In the genomic region with DNA sequence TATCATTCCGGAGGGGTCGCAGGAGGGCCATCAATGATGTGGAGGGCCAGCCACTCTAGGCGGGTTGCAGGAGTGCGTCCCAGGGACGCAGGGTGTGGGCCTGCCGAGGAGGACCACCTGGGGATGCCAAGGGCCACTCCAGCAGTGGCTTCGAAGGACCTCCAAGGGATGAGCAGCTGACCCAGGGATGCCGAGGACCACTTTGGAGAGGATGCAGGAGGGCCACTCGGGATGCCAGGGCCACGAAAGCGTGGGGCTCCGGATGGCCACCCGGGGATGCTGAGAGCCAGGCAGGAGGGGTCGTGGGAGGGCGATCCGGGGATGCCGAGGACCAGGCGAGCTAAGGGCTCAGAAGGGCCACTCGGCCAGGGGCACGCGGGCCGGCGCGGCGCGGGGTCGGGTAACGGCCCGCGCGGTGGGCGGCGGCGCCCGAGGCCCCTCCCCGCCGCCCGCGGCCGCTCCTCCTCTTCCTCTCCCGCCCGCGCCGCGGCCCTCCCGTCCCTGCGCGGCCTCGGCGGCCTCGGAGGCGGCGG, we compare ENCODE assay signal across 8 mouse cellular contexts. TPM values are rescaled to one million over a fixed set of nuclear protein-coding genes. Genes with fewer than 3 reads are reported as not detected.
DNase-seq lines count a peak whose midpoint lies in the region; ATAC-seq and TF ChIP-seq lines count a peak whose summit lies in the region.

A gene (plus strand): TSS at position 530 of the 533 bp plus-strand sequence.

- no peak for TF ChIP-seq CTCF in E14TG2a.4 (conservative IDR thresholded peaks at IDR 0.05; ENCODE audit: low read length)

- H3K36me3 ChIP-seq in E14TG2a.4 (ENCODE audit: insufficient read depth, low read length) = peaks cover 25% of the 10 kb centered on the region
- H3K36me3 ChIP-seq in embryonic facial prominence, embryonic 14.5 days (ENCODE audit: control insufficient read depth, insufficient read depth, low read length) = peaks cover under 1% of the 10 kb centered on the region; the same call in 1 of the 2 replicates
- no peaks in the 10 kb centered on the region for H3K36me3 ChIP-seq in heart, embryonic 11.5 days (ENCODE audit: control insufficient read depth, insufficient read depth, low read length)
- no peaks in the 10 kb centered on the region for H3K36me3 ChIP-seq in kidney, embryonic 16.5 days (ENCODE audit: insufficient read depth, low read length)
- no peaks in the 10 kb centered on the region; the same call in 1 of the 2 replicates for H3K36me3 ChIP-seq in liver, embryonic 15.5 days (replicated peaks)
- H3K36me3 ChIP-seq in neural tube, embryonic 11.5 days (ENCODE audit: control insufficient read depth, insufficient read depth, low read length) = no peaks in the 10 kb centered on the region

- peak within 1 kb of the TSS; percentile 88 for H3K27ac ChIP-seq in embryonic facial prominence, embryonic 14.5 days (replicated peaks; ENCODE audit: low read depth, low read length)
- H3K27ac ChIP-seq in heart, embryonic 11.5 days (ENCODE audit: low read depth, low read length) = peak within 1 kb of the TSS; percentile 83
- peak within 1 kb of the TSS; percentile 83 for H3K27ac ChIP-seq in kidney, embryonic 16.5 days (ENCODE audit: low read length)
- H3K27ac ChIP-seq in liver, embryonic 15.5 days (replicated peaks) = peak within 1 kb of the TSS; percentile 86
- peak within 1 kb of the TSS; percentile 86 for H3K27ac ChIP-seq in neural tube, embryonic 11.5 days (ENCODE audit: low read depth, low read length)

- H3K4me2 ChIP-seq in embryonic facial prominence, embryonic 14.5 days (ENCODE audit: low read depth, low read length) = peak within 1 kb of the TSS; percentile 84
- peak within 1 kb of the TSS; percentile 81 for H3K4me2 ChIP-seq in heart, embryonic 11.5 days
- peak within 1 kb of the TSS; percentile 96 for H3K4me2 ChIP-seq in kidney, embryonic 16.5 days (replicated peaks; ENCODE audit: low read depth, low read length)
- H3K4me2 ChIP-seq in liver, embryonic 15.5 days = peak within 1 kb of the TSS; percentile 97
- peak within 1 kb of the TSS; percentile 95 for H3K4me2 ChIP-seq in neural tube, embryonic 11.5 days (ENCODE audit: low read depth)

- ATAC-seq in embryonic facial prominence, embryonic 14.5 days (ENCODE audit: low read depth) = peak; percentile 68
- peak; percentile 70 for ATAC-seq in heart, embryonic 11.5 days (replicated peaks; ENCODE audit: insufficient number of reproducible peaks, low FRiP score, low TSS enrichment)
- ATAC-seq in kidney, embryonic 16.5 days (ENCODE audit: low FRiP score, low TSS enrichment) = peak; percentile 71
- ATAC-seq in liver, embryonic 15.5 days (ENCODE audit: insufficient read depth) = peak; percentile 64
- ATAC-seq in neural tube, embryonic 11.5 days (ENCODE audit: insufficient read depth, low FRiP score, low TSS enrichment) = peak; percentile 70

- peaks cover 72% of the 10 kb centered on the region for H3K4me1 ChIP-seq in E14TG2a.4 (replicated peaks; ENCODE audit: low read depth, low read length)
- H3K4me1 ChIP-seq in embryonic facial prominence, embryonic 14.5 days (ENCODE audit: control insufficient read depth, insufficient read depth, low read length) = peaks cover 12% of the 10 kb centered on the region
- H3K4me1 ChIP-seq in heart, embryonic 11.5 days (ENCODE audit: control insufficient read depth, insufficient read depth, low read length) = peaks cover 34% of the 10 kb centered on the region
- peaks cover 33% of the 10 kb centered on the region for H3K4me1 ChIP-seq in kidney, embryonic 16.5 days (ENCODE audit: insufficient read depth, low read length)
- peaks cover 49% of the 10 kb centered on the region for H3K4me1 ChIP-seq in liver, embryonic 15.5 days (replicated peaks)
- H3K4me1 ChIP-seq in neural tube, embryonic 11.5 days (ENCODE audit: control insufficient read depth, insufficient read depth, low read length) = peaks cover 16% of the 10 kb centered on the region

- peaks cover 18% of the 10 kb centered on the region for H3K27me3 ChIP-seq in E14TG2a.4 (ENCODE audit: insufficient read depth, low read length)
- H3K27me3 ChIP-seq in embryonic facial prominence, embryonic 14.5 days (replicated peaks; ENCODE audit: control insufficient read depth, insufficient read depth, low read length) = no peaks in the 10 kb centered on the region
- no peaks in the 10 kb centered on the region for H3K27me3 ChIP-seq in heart, embryonic 11.5 days (ENCODE audit: control insufficient read depth, insufficient read depth, low read length)
- no peaks in the 10 kb centered on the region for H3K27me3 ChIP-seq in kidney, embryonic 16.5 days (ENCODE audit: insufficient read depth, low read length)
- H3K27me3 ChIP-seq in liver, embryonic 15.5 days = peaks cover 21% of the 10 kb centered on the region; the same call in 1 of the 2 replicates
- H3K27me3 ChIP-seq in neural tube, embryonic 11.5 days (ENCODE audit: control insufficient read depth, insufficient read depth, low read length) = no peaks in the 10 kb centered on the region

- H3K9me3 ChIP-seq in E14TG2a.4 (ENCODE audit: low read length) = no peaks in the 10 kb centered on the region
- no peaks in the 10 kb centered on the region for H3K9me3 ChIP-seq in embryonic facial prominence, embryonic 14.5 days (ENCODE audit: control insufficient read depth, low read length)
- no peaks in the 10 kb centered on the region for H3K9me3 ChIP-seq in heart, embryonic 11.5 days (replicated peaks; ENCODE audit: control insufficient read depth, low read length)
- H3K9me3 ChIP-seq in kidney, embryonic 16.5 days (ENCODE audit: low read length) = no peaks in the 10 kb centered on the region
- H3K9me3 ChIP-seq in liver, embryonic 15.5 days (replicated peaks) = no peaks in the 10 kb centered on the region
- H3K9me3 ChIP-seq in neural tube, embryonic 11.5 days (ENCODE audit: control insufficient read depth, low read length) = no peaks in the 10 kb centered on the region

- H3K9ac ChIP-seq in embryonic facial prominence, embryonic 14.5 days (ENCODE audit: low read depth, low read length) = peak within 1 kb of the TSS; percentile 98
- H3K9ac ChIP-seq in heart, embryonic 11.5 days (ENCODE audit: low read depth, low read length) = peak within 1 kb of the TSS; percentile 99
- peak within 1 kb of the TSS; percentile 100 for H3K9ac ChIP-seq in kidney, embryonic 16.5 days (replicated peaks; ENCODE audit: low read length)
- peak within 1 kb of the TSS; percentile 98 for H3K9ac ChIP-seq in liver, embryonic 15.5 days
- peak within 1 kb of the TSS; percentile 99 for H3K9ac ChIP-seq in neural tube, embryonic 11.5 days (ENCODE audit: low read length)

- H3K4me3 ChIP-seq in E14TG2a.4 (replicated peaks; ENCODE audit: low read length) = peak within 1 kb of the TSS; percentile 91
- H3K4me3 ChIP-seq in embryonic facial prominence, embryonic 14.5 days (ENCODE audit: low read depth, low read length) = peak within 1 kb of the TSS; percentile 90
- H3K4me3 ChIP-seq in heart, embryonic 11.5 days (ENCODE audit: low read depth, low read length) = peak within 1 kb of the TSS; percentile 99
- H3K4me3 ChIP-seq in kidney, embryonic 16.5 days (ENCODE audit: low read length) = peak within 1 kb of the TSS; percentile 96
- peak within 1 kb of the TSS; percentile 92 for H3K4me3 ChIP-seq in liver, embryonic 15.5 days (replicated peaks)
- H3K4me3 ChIP-seq in neural tube, embryonic 11.5 days (ENCODE audit: low read depth, low read length) = peak within 1 kb of the TSS; percentile 100

- peak; percentile 71 for DNase-seq in adrenal gland, postnatal 25 days
- peak; percentile 81 for DNase-seq in embryonic facial prominence, embryonic 14.5 days (ENCODE audit: low spot score)
- peak; percentile 74 for DNase-seq in neural tube, embryonic 11.5 days (ENCODE audit: low spot score)
- no peak for DNase-seq in adipocyte (ENCODE audit: low spot score)

- WGBS in embryonic facial prominence, embryonic 14.5 days = 3% methylated on average over 14 of the region's 53 CpGs
- WGBS in heart, embryonic 11.5 days (ENCODE audit: insufficient replicate concordance) = under 1% methylated on average over 30 of the region's 53 CpGs
- 4% methylated on average over 15 of the region's 53 CpGs for WGBS in kidney, embryonic 16.5 days
- WGBS in liver, embryonic 15.5 days (ENCODE audit: insufficient replicate concordance) = 3% methylated on average over 39 of the region's 53 CpGs
- 2% methylated on average over 21 of the region's 53 CpGs for WGBS in neural tube, embryonic 11.5 days

RNA-seq across cellular contexts. Expression of the gene that starts here (rescaled TPM):
- total RNA-seq in adrenal gland, postnatal 25 days (2021) = 104 and 109 TPM in 2 replicates
- 19.8 and 21.3 TPM in 2 replicates for polyA plus RNA-seq in embryonic facial prominence, embryonic 14.5 days (2014; fragmentation: Nextera tagmentation; extraction: Ambion mirVana)
- 12.3 and 14.7 TPM in 2 replicates for polyA plus RNA-seq in heart, embryonic 11.5 days (2014; fragmentation: Nextera tagmentation; extraction: Ambion mirVana)
- polyA plus RNA-seq in kidney, embryonic 16.5 days (2015; fragmentation: Nextera tagmentation; extraction: Ambion mirVana) = 15.4 and 15.9 TPM in 2 replicates
- 3.8 and 4.4 TPM in 2 replicates for polyA plus RNA-seq in liver, embryonic 15.5 days (2015; fragmentation: Nextera tagmentation; extraction: Ambion mirVana)
- 21.5 and 21.9 TPM in 2 replicates for polyA plus RNA-seq in neural tube, embryonic 11.5 days (2014; fragmentation: Nextera tagmentation; extraction: Ambion mirVana)
